Mouse (Mus musculus) heart, postnatal 14 days (tissue): ENCODE measurements at regions not wholly inside any gene's neighbourhood (a gene's known extent, or its start where the extent isn't known, plus 50 kb on each side); places are given as distances from the start of the nearest gene placed in this dataset.

ENCODE experiments used
- DNase-seq, 2 experiments: peaks; one replicate each; pipeline ENCODE4 v3.0.0; 2021 to 2022
- intact Hi-C: fragments of 180-260 bp; cut with DNase I; formaldehyde crosslinking; loops from one replicate; pipeline ENCODE4 v1.15.1; 2025

GRCm38 (mm10) chr1:89011454-89011853 is 58.8 kb upstream of the Sh3bp4 start:
- no peak for DNase-seq
- intact Hi-C loops: no loop called here

- DNase-seq: no peak
Observed at GRCm38 (mm10) chr1:89015385-89015784, 54.8 kb upstream of the Sh3bp4 start.

GRCm38 (mm10) chr1:89015845-89016244 is 54.4 kb upstream of the Sh3bp4 start:
- intact Hi-C loops: no loop called here
- no peak for DNase-seq

More at GRCm38 (mm10) chr1:89015385-89015784, 54.8 kb upstream of the Sh3bp4 start:
- intact Hi-C loops: no loop called here

GRCm38 (mm10) chr1:89019778-89020373 is 50.3 kb upstream of the Sh3bp4 start:
- no peak for DNase-seq
- intact Hi-C loops: no loop called here
